Mouse (Mus musculus) forebrain, embryonic 11.5 days (tissue): Measurements from ENCODE around the gene Hsd11b2. TPM values are rescaled to one million over a fixed set of nuclear protein-coding genes. Genes with fewer than 3 reads are reported as not detected.
A peak's percentile ranks its signal among the peaks of the same experiment; 100 is the strongest.

Source experiments
- ATAC-seq: fragments of 200-750 bp; cut with Nextera tagmentation; replicated peaks from 2 replicates; pipeline ENCODE4 v1.8.0; 2017; ENCODE audit warnings: moderate TSS enrichment; ENCODE audit not compliant: low FRiP score
- DNase-seq: peaks from one replicate; pipeline ENCODE4 v3.0.0-alpha.2; 2017; ENCODE audit warnings: low spot score
- H3K27ac ChIP-seq: fragments of 300-500 bp; sonication (generic); 2 replicates; pipeline ENCODE4 v1.5.1; 2014; ENCODE audit warnings: low read depth, low read length
- H3K27me3 ChIP-seq: fragments of 300-500 bp; sonication (generic); 2 replicates; pipeline ENCODE4 v1.6.1; 2014; ENCODE audit warnings: mild to moderate bottlenecking, low read length, mixed read lengths; ENCODE audit not compliant: control insufficient read depth, insufficient read depth
- H3K36me3 ChIP-seq: fragments of 300-500 bp; sonication (generic); 2 replicates; pipeline ENCODE4 v1.6.1; 2014; ENCODE audit warnings: mild to moderate bottlenecking, low read length, moderate library complexity, mixed read lengths; ENCODE audit not compliant: control insufficient read depth, insufficient read depth
- H3K4me1 ChIP-seq: fragments of 300-500 bp; sonication (generic); replicated peaks from 2 replicates; pipeline ENCODE4 v1.6.1; 2014; ENCODE audit warnings: low read length, mixed read lengths; ENCODE audit not compliant: control insufficient read depth, insufficient read depth
- H3K4me2 ChIP-seq: fragments of 300-500 bp; sonication (generic); 2 replicates; pipeline ENCODE4 v1.6.1; 2014; ENCODE audit warnings: low read depth, mild to moderate bottlenecking, low read length, moderate library complexity, mixed read lengths; ENCODE audit not compliant: severe bottlenecking
- H3K4me3 ChIP-seq: fragments of 300-500 bp; sonication (generic); 2 replicates; pipeline ENCODE4 v1.5.1; 2014; ENCODE audit warnings: low read depth, low read length
- H3K9ac ChIP-seq: fragments of 300-500 bp; sonication (generic); 2 replicates; pipeline ENCODE4 v1.6.1; 2014; ENCODE audit warnings: low read length
- H3K9me3 ChIP-seq: fragments of 300-500 bp; sonication (generic); 2 replicates; pipeline ENCODE4 v1.6.1; 2016; ENCODE audit warnings: low read length, mixed read lengths; ENCODE audit not compliant: control insufficient read depth
- WGBS: fragments of 180-500 bp; shearing (Covaris S2); extraction: QIAGEN DNeasy Blood & Tissue Kit; methylation state at CpG from one replicate; pipeline ENCODE4 v1.1.7; 2014; 5-methylcytosine and 5-hydroxymethylcytosine counted together
- polyA plus RNA-seq: library from polyadenylated mRNA; unstranded; fragments of >200 nt; fragmentation: Nextera tagmentation; extraction: Ambion mirVana; gene quantifications from 2 replicates; pipeline ENCODE4 v1.2.1, GENCODE M21; 2014

Hsd11b2 gene
- 13.5 and 13.6 TPM in 2 replicates for polyA plus RNA-seq

- Histone ChIP-seq H3K9me3 (no peaks in the 10 kb centered on the region), H3K4me1 (peaks cover 23% of the 10 kb centered on the region), H3K27me3 (peaks cover 4% of the 10 kb centered on the region; the same call in 1 of the 2 replicates), H3K4me3 (peak within 1 kb of the TSS; percentile 56), H3K9ac (peak within 1 kb of the TSS; percentile 77), H3K36me3 (no peaks in the 10 kb centered on the region; the same call in 1 of the 2 replicates), H3K4me2 (peak within 1 kb of the TSS; percentile 88), H3K27ac (no peak within 1 kb of the TSS)
- 1% methylated on average over 68 of the region's 68 CpGs for WGBS
- ATAC-seq (peak; percentile 71), DNase-seq (peak; percentile 81)
These were observed at the start of gene Hsd11b2 for GRCm38 (mm10) chr8:105518436-105519313. Hsd11b2 (plus strand) TSS chr8:105518755.

- DNase-seq (peak; percentile 65), ATAC-seq (peak; percentile 10)
- no peak overlapping the region for H3K4me3 ChIP-seq
- no peaks in the 10 kb centered on the region for H3K36me3 ChIP-seq
- no peaks in the 10 kb centered on the region for H3K9me3 ChIP-seq
- H3K27me3 ChIP-seq = peaks cover 18% of the 10 kb centered on the region
- peaks cover 27% of the 10 kb centered on the region for H3K4me1 ChIP-seq
- H3K9ac ChIP-seq = no peak overlapping the region
- 33% methylated on average over 6 of the region's 6 CpGs for WGBS
- no peak overlapping the region for H3K27ac ChIP-seq
- no peak overlapping the region for H3K4me2 ChIP-seq
These were observed 49.4 kb upstream of the Hsd11b2 start for GRCm38 (mm10) chr8:105469041-105469695.

- H3K4me2 ChIP-seq = peak overlapping the region; percentile 26; the same call in 1 of the 2 replicates
- no peaks in the 10 kb centered on the region for H3K9me3 ChIP-seq
- peaks cover 34% of the 10 kb centered on the region for H3K4me1 ChIP-seq
- no peak overlapping the region for H3K9ac ChIP-seq
- H3K36me3 ChIP-seq = no peaks in the 10 kb centered on the region
- ATAC-seq = no peak
- peaks cover 18% of the 10 kb centered on the region for H3K27me3 ChIP-seq
- H3K27ac ChIP-seq = no peak overlapping the region
- H3K4me3 ChIP-seq = no peak overlapping the region
- 92% methylated on average over 5 of the region's 5 CpGs for WGBS
- no peak for DNase-seq
These were observed 48.7 kb upstream of the Hsd11b2 start for GRCm38 (mm10) chr8:105469816-105470215.

- no peak for DNase-seq
- H3K4me3 ChIP-seq = no peak overlapping the region
- H3K4me2 ChIP-seq = peak overlapping the region; percentile 67
- WGBS = 77% methylated on average over 5 of the region's 5 CpGs
- H3K27me3 ChIP-seq = peaks cover 18% of the 10 kb centered on the region
- H3K9me3 ChIP-seq = no peaks in the 10 kb centered on the region
- H3K9ac ChIP-seq = no peak overlapping the region; the same call in 1 of the 2 replicates
- H3K36me3 ChIP-seq = no peaks in the 10 kb centered on the region
- no peak for ATAC-seq
- H3K27ac ChIP-seq = no peak overlapping the region
- peaks cover 36% of the 10 kb centered on the region for H3K4me1 ChIP-seq
These were observed 48.3 kb upstream of the Hsd11b2 start for GRCm38 (mm10) chr8:105470262-105470661.

GRCm38 (mm10) chr8:105470681-105471313 lies 47.8 kb upstream of the Hsd11b2 start:
- H3K4me3 ChIP-seq = peak overlapping the region; percentile 31
- H3K9me3 ChIP-seq = no peaks in the 10 kb centered on the region
- WGBS = 20% methylated on average over 11 of the region's 11 CpGs
- no peak overlapping the region for H3K27ac ChIP-seq
- H3K27me3 ChIP-seq = peaks cover 18% of the 10 kb centered on the region
- peak overlapping the region; percentile 67 for H3K4me2 ChIP-seq
- H3K4me1 ChIP-seq = peaks cover 36% of the 10 kb centered on the region
- ATAC-seq (no peak; the same call in 1 of the 2 replicates), DNase-seq (no peak)
- H3K9ac ChIP-seq = peak overlapping the region; percentile 48
- H3K36me3 ChIP-seq = no peaks in the 10 kb centered on the region

DNA sequence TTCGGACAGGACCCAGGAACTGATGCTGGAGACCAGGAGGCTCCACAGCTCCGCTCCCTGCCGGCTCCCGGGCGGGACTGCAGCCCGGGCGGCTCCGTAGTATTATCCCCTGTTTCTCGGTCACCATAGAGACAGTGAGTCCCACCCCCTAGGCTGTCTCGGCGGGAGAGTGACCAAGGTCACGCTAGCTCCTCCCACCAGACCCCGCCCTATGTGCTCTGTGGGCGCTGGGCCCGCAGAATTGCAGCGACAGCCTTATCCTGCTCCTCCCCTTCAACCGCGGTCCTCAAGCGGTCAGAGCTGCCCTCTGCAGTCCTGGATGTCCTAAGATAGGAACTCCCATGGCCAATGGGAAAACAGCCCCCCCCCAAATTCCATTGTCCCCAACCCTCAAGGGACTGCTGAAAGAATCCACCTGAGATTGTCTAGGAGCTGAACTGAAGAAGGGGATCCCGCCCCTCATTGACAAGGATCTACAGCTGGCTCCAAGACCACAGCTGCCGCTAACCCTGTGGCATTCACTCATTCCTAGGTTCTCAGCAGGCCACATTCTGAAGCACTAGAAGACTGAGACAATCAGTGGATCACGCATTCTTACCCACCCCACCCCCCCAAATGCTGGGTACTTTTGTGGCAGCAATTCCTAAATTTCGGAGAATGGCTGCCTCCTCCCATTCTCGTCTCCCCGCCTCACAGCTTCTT lies 47.1 kb upstream of the Hsd11b2 start, which contains the start of gene Tppp3:
Gene Tppp3, minus strand, starts transcription at position 213 of the 702 bp plus-strand sequence.
- no peak within 1 kb of the TSS for H3K27ac ChIP-seq
- 3% methylated on average over 25 of the region's 25 CpGs for WGBS
- peaks cover 18% of the 10 kb centered on the region for H3K27me3 ChIP-seq

GRCm38 (mm10) chr8:105472414-105472932 lies 46.1 kb upstream of the Hsd11b2 start:
- Histone ChIP-seq H3K27ac (no peak overlapping the region), H3K4me2 (no peak overlapping the region), H3K4me1 (peaks cover 39% of the 10 kb centered on the region), H3K27me3 (peaks cover 18% of the 10 kb centered on the region), H3K9me3 (no peaks in the 10 kb centered on the region), H3K9ac (no peak overlapping the region; the same call in 1 of the 2 replicates), H3K4me3 (no peak overlapping the region), H3K36me3 (no peaks in the 10 kb centered on the region)
- DNase-seq (no peak), ATAC-seq (no peak)
- 10% methylated on average over 23 of the region's 23 CpGs for WGBS

More for the DNA sequence above, 47.1 kb upstream of the Hsd11b2 start, which contains the start of gene Tppp3:
- Histone ChIP-seq H3K4me2 (peak within 1 kb of the TSS; percentile 67), H3K9ac (peak within 1 kb of the TSS; percentile 48), H3K9me3 (no peaks in the 10 kb centered on the region), H3K4me1 (peaks cover 36% of the 10 kb centered on the region), H3K36me3 (no peaks in the 10 kb centered on the region), H3K4me3 (peak within 1 kb of the TSS; percentile 31)
- DNase-seq (peak; percentile 95), ATAC-seq (peak; percentile 93)
